Mouse (Mus musculus) neural tube, embryonic 13.5 days (tissue): ENCODE measurements around the gene Slc28a2. TPM values are rescaled to one million over a fixed set of nuclear protein-coding genes. Genes with fewer than 3 reads are reported as not detected.
A peak's percentile ranks its signal among the peaks of the same experiment; 100 is the strongest.
"Not testable (repeated sequence)": the region's sequence is repeated elsewhere in the genome, so short reads cannot be mapped to it uniquely, and the experiment has no call there.

Experiments used
- ATAC-seq: fragments of 200-750 bp; cut with Nextera tagmentation; 2 replicates; pipeline ENCODE4 v1.8.0; 2017; ENCODE audit warnings: low read depth, mild to moderate bottlenecking, moderate TSS enrichment, moderate library complexity
- H3K27ac ChIP-seq: fragments of 300-500 bp; sonication (generic); replicated peaks from 2 replicates; pipeline ENCODE4 v1.5.1; 2015; ENCODE audit warnings: moderate library complexity, mild to moderate bottlenecking, inconsistent platforms
- H3K27me3 ChIP-seq: fragments of 300-500 bp; sonication (generic); 2 replicates; pipeline ENCODE4 v1.6.1; 2015; ENCODE audit warnings: mild to moderate bottlenecking, inconsistent platforms
- H3K36me3 ChIP-seq: fragments of 300-500 bp; sonication (generic); 2 replicates; pipeline ENCODE4 v1.6.1; 2015; ENCODE audit warnings: mild to moderate bottlenecking, inconsistent platforms
- H3K4me1 ChIP-seq: fragments of 300-500 bp; sonication (generic); replicated peaks from 2 replicates; pipeline ENCODE4 v1.6.1; 2015; ENCODE audit warnings: inconsistent platforms
- H3K4me2 ChIP-seq: fragments of 300-500 bp; sonication (generic); 2 replicates; pipeline ENCODE4 v1.6.1; 2015; ENCODE audit warnings: inconsistent platforms, mild to moderate bottlenecking, moderate library complexity
- H3K4me3 ChIP-seq: fragments of 300-500 bp; sonication (generic); 2 replicates; pipeline ENCODE4 v1.5.1; 2015; ENCODE audit warnings: mild to moderate bottlenecking, inconsistent platforms
- H3K9ac ChIP-seq: fragments of 300-500 bp; sonication (generic); 2 replicates; pipeline ENCODE4 v1.6.1; 2015; ENCODE audit warnings: moderate library complexity, mild to moderate bottlenecking, inconsistent platforms
- H3K9me3 ChIP-seq: fragments of 300-500 bp; sonication (generic); 2 replicates; pipeline ENCODE4 v1.6.1; 2016; ENCODE audit warnings: inconsistent platforms
- WGBS: fragments of 180-500 bp; shearing (Covaris S2); methylation state at CpG from one replicate; pipeline ENCODE4 v1.1.7; 2015; 5-methylcytosine and 5-hydroxymethylcytosine counted together
- polyA plus RNA-seq: library from polyadenylated mRNA; unstranded; fragments of >200 nt; fragmentation: Nextera tagmentation; extraction: Ambion mirVana; gene quantifications from 2 replicates; pipeline ENCODE4 v1.2.1, GENCODE M21; 2015

Gene Slc28a2
- polyA plus RNA-seq, 1 experiment from 2014 or later = 0.11 TPM

- no peak for ATAC-seq
- H3K9me3 ChIP-seq = no peaks in the 10 kb centered on the region
- no peaks in the 10 kb centered on the region for H3K27me3 ChIP-seq
- no peak overlapping the region for H3K4me3 ChIP-seq
- WGBS = 87% methylated on average over 7 of the region's 7 CpGs
- H3K4me1 ChIP-seq = no peaks in the 10 kb centered on the region
- H3K27ac ChIP-seq = no peak overlapping the region
- H3K36me3 ChIP-seq = no peaks in the 10 kb centered on the region
- H3K4me2 ChIP-seq = no peak overlapping the region
- no peak overlapping the region for H3K9ac ChIP-seq
Measured at GRCm38 (mm10) chr2:122408928-122409327, 17.3 kb upstream of the Slc28a2 start.

- H3K4me1 ChIP-seq, H3K9me3 ChIP-seq, H3K9ac ChIP-seq, H3K4me3 ChIP-seq, H3K27me3 ChIP-seq, ATAC-seq, H3K36me3 ChIP-seq, H3K27ac ChIP-seq, H3K4me2 ChIP-seq: not testable (repeated sequence)
- WGBS = 90% methylated on average over 2 of the region's 2 CpGs
Measured at GRCm38 (mm10) chr2:122426645-122427044, 368 bp downstream of the Slc28a2 start.

- H3K27ac ChIP-seq, H3K9me3 ChIP-seq, H3K4me1 ChIP-seq, ATAC-seq, H3K27me3 ChIP-seq, H3K36me3 ChIP-seq, H3K9ac ChIP-seq, H3K4me3 ChIP-seq, H3K4me2 ChIP-seq: not testable (repeated sequence)
- WGBS = 93% methylated on average over 5 of the region's 5 CpGs
Measured at GRCm38 (mm10) chr2:122438706-122439482, 12.6 kb downstream of the Slc28a2 start.

- H3K36me3 ChIP-seq, H3K4me1 ChIP-seq, H3K27ac ChIP-seq, H3K4me3 ChIP-seq, H3K9me3 ChIP-seq, H3K4me2 ChIP-seq, H3K9ac ChIP-seq, H3K27me3 ChIP-seq, ATAC-seq: not testable (repeated sequence)
- 44% methylated on average over 2 of the region's 3 CpGs for WGBS
Measured at GRCm38 (mm10) chr2:122440521-122440920, 14.2 kb downstream of the Slc28a2 start.

GRCm38 (mm10) chr2:122441000-122441933, 15.0 kb downstream of the Slc28a2 start:
- no peak overlapping the region for H3K9ac ChIP-seq
- 87% methylated on average over 7 of the region's 7 CpGs for WGBS
- H3K9me3 ChIP-seq = no peaks in the 10 kb centered on the region
- H3K4me1 ChIP-seq = no peaks in the 10 kb centered on the region
- H3K27me3 ChIP-seq = no peaks in the 10 kb centered on the region
- no peak overlapping the region for H3K4me3 ChIP-seq
- H3K27ac ChIP-seq = no peak overlapping the region
- ATAC-seq = no peak
- no peak overlapping the region for H3K4me2 ChIP-seq
- H3K36me3 ChIP-seq = no peaks in the 10 kb centered on the region

DNA sequence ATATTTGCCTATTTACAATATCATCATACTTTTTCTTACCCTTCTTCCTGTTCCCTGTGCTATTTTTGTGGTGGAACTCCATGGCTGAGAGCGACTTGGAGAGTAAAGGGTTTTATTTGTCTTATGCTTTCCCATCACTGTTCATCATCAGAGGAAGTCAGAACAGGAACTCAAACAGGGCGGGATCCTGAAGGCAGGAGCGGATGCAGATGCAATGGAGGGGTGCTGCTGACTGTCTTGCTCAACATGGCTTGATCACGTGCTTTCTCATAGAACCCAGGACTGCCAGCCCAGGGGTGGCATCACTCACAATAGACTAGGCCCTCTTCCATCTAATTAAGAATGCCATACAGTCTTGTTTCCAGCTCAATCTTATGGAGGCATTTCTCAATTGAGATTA, 24.1 kb downstream of the Slc28a2 start:
- Histone ChIP-seq H3K4me2 (no peak overlapping the region), H3K4me1 (no peaks in the 10 kb centered on the region), H3K27ac (no peak overlapping the region), H3K36me3 (no peaks in the 10 kb centered on the region), H3K27me3 (no peaks in the 10 kb centered on the region), H3K4me3 (no peak overlapping the region), H3K9me3 (no peaks in the 10 kb centered on the region), H3K9ac (no peak overlapping the region)
- 91% methylated on average over 4 of the region's 4 CpGs for WGBS
- no peak for ATAC-seq

GRCm38 (mm10) chr2:122452426-122452825, 26.1 kb downstream of the Slc28a2 start:
- H3K4me1 ChIP-seq = no peaks in the 10 kb centered on the region
- no peak; the same call in 1 of the 2 replicates for ATAC-seq
- H3K36me3 ChIP-seq = no peaks in the 10 kb centered on the region
- H3K27ac ChIP-seq = no peak overlapping the region
- H3K4me2 ChIP-seq = no peak overlapping the region
- no peaks in the 10 kb centered on the region for H3K9me3 ChIP-seq
- no peaks in the 10 kb centered on the region for H3K27me3 ChIP-seq
- no peak overlapping the region for H3K9ac ChIP-seq
- no peak overlapping the region for H3K4me3 ChIP-seq
- WGBS = 58% methylated on average over 2 of the region's 2 CpGs

DNA sequence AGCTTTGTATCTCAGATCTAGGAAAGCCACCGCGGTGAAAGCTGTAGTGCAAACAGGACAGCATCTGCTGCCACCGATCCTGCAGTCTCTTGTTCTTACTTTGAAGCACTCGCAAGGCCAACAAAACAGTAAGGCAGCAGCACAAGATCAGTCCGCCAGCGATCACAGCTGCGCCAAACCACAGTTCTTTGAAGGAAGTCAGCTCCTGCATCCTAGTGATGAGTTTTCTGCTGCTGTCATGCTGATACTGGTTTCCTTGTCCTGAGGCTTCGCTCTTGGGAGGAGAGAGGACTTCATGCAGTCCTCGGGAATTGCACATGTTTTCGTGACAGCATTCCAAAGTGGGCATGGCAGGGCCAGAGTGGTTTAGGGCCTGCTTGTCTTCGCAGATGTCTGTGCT, 40.6 kb downstream of the Slc28a2 start:
- no peaks in the 10 kb centered on the region for H3K27me3 ChIP-seq
- no peaks in the 10 kb centered on the region for H3K9me3 ChIP-seq
- peak overlapping the region; percentile 89 for H3K4me2 ChIP-seq
- peak overlapping the region; percentile 69 for H3K9ac ChIP-seq
- WGBS = 33% methylated on average over 11 of the region's 11 CpGs
- peak overlapping the region; percentile 62 for H3K4me3 ChIP-seq
- H3K4me1 ChIP-seq = peaks cover 9% of the 10 kb centered on the region
- ATAC-seq = no peak
- H3K27ac ChIP-seq = no peak overlapping the region
- no peaks in the 10 kb centered on the region for H3K36me3 ChIP-seq

DNA sequence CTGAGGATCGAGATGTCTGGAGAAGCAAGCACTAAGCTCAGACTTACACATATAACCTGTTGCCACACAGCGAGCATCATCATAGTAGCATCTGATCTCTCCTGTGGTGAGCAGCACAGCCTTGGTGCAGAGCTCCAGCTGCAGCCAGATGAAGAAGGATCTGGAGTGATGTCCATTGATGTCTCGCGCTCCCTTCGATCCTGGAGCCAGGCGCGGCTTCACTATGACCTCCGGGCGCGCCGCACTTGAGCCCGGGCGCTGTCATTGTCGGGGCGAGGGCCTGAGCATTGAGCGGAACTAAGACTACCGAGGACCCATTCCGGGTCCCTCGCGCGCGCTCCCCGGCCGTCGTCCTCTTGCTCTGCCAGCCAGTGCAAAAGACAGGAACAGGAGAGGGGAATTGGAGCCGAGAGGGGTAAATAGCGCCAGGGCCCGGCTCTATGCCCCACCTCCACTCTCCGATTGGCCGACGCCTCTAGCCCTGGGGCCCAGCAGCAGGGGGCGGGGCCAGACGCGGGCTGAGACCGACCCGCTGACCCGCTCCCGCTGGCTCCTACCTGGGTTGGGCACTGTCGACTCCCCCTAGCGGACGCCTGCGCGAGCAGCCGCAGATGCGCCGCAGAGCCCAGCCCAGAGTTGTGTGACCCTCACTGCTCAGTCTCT, 41.2 kb downstream of the Slc28a2 start:
- H3K27me3 ChIP-seq = no peaks in the 10 kb centered on the region
- H3K27ac ChIP-seq = no peak overlapping the region
- H3K4me1 ChIP-seq = peaks cover 9% of the 10 kb centered on the region
- WGBS = 2% methylated on average over 46 of the region's 46 CpGs
- H3K4me2 ChIP-seq = peak overlapping the region; percentile 89
- peak overlapping the region; percentile 69 for H3K9ac ChIP-seq
- no peaks in the 10 kb centered on the region for H3K36me3 ChIP-seq
- peak; percentile 99 for ATAC-seq
- H3K9me3 ChIP-seq = no peaks in the 10 kb centered on the region
- peak overlapping the region; percentile 62 for H3K4me3 ChIP-seq

- no peaks in the 10 kb centered on the region for H3K36me3 ChIP-seq
- no peak overlapping the region for H3K27ac ChIP-seq
- no peak for ATAC-seq
- no peaks in the 10 kb centered on the region for H3K9me3 ChIP-seq
- H3K4me1 ChIP-seq = peaks cover 9% of the 10 kb centered on the region
- no peak overlapping the region for H3K4me2 ChIP-seq
- no peak overlapping the region for H3K4me3 ChIP-seq
- no peak overlapping the region for H3K9ac ChIP-seq
- 93% methylated on average over 3 of the region's 3 CpGs for WGBS
- no peaks in the 10 kb centered on the region for H3K27me3 ChIP-seq
Measured at GRCm38 (mm10) chr2:122469221-122469620, 42.9 kb downstream of the Slc28a2 start.

- no peaks in the 10 kb centered on the region for H3K36me3 ChIP-seq
- no peaks in the 10 kb centered on the region for H3K4me1 ChIP-seq
- ATAC-seq = no peak
- H3K9ac ChIP-seq = no peak overlapping the region
- no peak overlapping the region for H3K27ac ChIP-seq
- H3K4me2 ChIP-seq = no peak overlapping the region
- no peaks in the 10 kb centered on the region for H3K27me3 ChIP-seq
- H3K4me3 ChIP-seq = no peak overlapping the region
- no peaks in the 10 kb centered on the region for H3K9me3 ChIP-seq
Measured at GRCm38 (mm10) chr2:122476585-122476984, 50.3 kb downstream of the Slc28a2 start.

GRCm38 (mm10) chr2:122483787-122484186, 57.5 kb downstream of the Slc28a2 start:
- H3K9ac ChIP-seq, H3K27me3 ChIP-seq, ATAC-seq, H3K4me1 ChIP-seq, H3K36me3 ChIP-seq, H3K27ac ChIP-seq, H3K9me3 ChIP-seq, H3K4me3 ChIP-seq, H3K4me2 ChIP-seq: not testable (repeated sequence)
- WGBS = 75% methylated on average over 1 of the region's 1 CpGs
